Mouse (Mus musculus) layer of hippocampus, adult 9-11 months (tissue): Measurements from ENCODE around the gene Sh2d3c.

Experiments
- DNase-seq: peaks from one replicate; pipeline ENCODE4 v3.0.0; 2022

Sh2d3c gene

DNA sequence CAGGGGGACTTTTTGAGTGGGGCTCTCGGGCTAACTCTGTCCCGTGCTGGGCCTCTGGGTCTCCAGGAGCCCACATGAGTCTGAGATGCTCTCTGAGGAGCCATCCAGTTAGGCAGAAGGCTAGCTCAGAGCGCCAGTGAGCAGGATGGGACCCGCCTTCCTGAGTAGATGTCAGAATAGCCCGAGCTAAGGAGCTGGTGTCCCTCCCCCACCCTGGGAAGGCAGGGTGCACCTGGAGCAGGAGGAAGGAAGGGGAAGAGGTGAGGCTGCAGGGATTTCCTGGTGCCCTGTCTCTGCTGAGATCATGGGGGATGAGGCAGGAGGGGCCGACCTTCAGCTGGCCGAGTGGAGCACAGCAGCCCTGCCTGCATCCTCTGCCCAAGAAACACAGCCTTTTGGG lies 7.6 kb downstream of the Sh2d3c start:
- DNase-seq: no peak

DNA sequence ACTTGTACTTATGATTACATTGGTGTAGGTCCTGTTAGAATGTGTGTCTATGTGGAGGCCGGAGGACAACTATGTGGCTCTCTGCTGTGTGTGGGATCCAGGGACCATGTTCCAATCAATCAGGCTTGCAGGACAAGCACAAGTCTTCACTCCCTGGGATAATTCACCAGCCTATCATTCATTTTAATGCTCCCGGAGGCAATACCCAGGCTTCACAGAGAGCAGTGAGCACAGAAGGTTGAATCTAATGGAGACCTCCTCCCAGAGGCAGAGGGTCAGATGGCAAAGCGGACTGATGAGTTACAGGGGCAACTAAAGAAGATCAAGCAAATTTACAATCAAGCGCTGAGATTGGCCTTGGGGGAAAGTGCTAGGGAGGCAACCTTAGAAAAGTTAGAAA lies 8.7 kb downstream of the Sh2d3c start:
- no peak for DNase-seq

DNA sequence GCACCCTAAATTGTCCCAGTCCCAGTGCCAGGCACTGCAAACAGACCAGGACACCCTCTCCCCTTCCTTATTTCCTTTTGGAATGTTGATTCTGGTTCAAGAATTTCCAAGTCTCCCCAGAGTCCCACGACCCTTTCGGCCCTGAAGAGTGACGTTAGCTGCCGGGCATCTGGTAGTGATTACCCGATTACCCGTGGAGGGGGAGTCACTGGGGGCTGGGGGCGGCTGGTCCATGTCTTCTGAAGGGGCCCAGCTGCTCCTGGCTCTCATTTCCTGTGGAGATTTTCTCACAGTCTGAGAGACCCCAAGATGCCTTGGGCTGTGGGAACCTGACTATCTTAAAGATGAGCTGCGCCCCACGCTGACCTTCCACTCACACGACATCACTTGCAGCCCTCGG lies 10.0 kb downstream of the Sh2d3c start:
- DNase-seq: no peak

DNA sequence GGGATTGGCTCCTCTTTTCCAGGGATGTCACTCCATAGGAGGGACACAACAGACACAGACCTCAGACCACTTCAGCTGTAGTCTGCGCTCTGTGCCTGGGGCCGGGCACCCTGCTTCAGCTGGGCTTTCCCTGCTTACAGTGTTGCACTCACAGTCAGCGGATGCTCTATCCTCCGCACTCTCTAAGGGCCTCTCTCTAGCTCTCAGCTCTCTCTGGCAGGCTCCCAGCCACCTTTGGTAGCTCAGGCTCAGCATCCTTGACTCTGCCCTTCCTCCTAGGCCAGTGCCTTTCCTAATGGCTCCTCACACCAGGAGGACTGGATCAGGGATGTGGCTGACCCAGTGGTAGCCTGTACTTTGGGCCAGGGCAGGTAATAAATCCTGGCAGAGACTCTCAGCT lies 11.1 kb downstream of the Sh2d3c start:
- DNase-seq: no peak

DNA sequence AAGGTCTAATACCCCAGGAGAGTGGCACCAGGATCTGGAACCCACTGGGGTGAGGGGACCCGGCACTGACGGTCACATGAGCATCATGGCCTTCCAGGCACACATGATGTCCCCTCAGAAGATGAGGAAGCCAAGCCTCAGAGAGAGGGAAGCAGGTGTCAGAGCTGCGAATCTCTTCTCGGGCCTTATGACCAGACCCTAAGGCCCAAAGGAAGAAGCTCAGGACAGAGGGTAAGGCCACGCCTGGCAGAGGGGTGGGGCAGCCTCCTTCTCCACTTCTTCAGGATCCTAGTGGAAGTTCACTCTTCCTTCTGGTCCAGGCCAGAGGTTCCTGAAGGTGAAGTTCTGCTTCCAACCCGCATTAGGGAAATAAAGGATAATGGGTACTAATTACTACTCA lies 11.8 kb downstream of the Sh2d3c start:
- DNase-seq: no peak

DNA sequence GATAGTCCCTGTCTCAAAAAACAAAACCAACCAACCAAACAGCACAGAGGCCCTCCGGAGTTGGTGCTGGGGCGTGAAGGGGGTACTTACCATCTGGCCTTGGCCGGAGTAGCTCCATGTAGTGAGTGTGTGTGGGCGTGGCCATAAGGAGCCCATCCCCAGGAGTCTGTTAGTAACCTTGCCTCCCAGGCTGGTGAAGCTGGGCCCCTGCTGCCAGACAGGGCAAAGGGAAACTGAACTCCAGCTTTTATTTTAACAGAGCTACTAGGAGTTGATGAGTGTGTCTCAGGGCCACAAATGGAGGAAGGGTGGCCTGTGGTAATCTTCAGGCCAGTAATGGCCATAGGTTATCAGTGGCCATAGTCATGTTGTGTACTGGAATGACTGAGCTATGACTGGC lies 13.6 kb downstream of the Sh2d3c start:
- DNase-seq: no peak

DNA sequence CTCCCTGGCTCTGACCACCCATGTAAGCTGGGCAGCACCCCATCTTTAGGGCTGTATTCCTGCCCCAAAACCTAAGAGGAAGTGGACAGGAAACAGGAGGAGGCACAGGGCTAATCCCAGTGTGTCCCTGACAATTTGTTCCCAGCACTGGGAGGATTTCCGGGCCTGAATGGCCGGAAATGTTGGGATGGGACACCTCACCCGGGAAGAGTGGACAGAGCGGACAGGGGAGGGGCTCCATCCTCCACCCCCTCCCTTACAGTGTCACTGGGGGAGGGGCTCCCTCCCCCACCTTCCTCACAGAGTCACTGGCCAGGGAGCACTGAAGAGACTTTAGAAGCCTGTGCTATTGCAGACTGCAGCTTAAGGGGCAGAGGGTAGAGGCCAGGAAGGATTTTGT lies 14.1 kb downstream of the Sh2d3c start:
- DNase-seq: no peak

DNA sequence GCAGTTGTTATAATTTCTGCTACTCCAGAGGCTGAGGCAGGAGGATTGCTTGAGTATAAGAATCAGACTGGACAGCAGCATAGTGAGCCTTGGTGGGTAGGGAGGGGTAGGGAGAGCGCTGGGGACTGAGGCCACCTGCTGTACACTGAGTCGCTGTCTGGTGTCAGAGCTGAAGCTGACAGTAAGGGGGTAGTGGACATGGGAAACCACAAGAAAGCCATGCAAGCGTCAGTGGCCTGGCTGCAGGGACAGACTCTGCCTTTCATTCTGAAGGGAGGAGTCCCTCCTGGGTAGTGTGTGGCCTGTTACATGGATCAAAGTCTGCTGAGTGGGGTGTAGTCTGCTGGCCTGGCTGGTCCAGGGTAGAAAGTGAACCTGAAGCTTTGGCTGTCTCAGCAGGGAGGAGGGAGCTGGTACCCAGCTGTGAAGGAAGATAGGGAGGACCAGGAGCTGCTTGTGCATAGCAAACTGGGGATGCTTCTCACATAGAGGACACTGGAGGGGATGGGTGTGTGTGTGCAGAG lies 15.5 kb downstream of the Sh2d3c start:
- no peak for DNase-seq

DNA sequence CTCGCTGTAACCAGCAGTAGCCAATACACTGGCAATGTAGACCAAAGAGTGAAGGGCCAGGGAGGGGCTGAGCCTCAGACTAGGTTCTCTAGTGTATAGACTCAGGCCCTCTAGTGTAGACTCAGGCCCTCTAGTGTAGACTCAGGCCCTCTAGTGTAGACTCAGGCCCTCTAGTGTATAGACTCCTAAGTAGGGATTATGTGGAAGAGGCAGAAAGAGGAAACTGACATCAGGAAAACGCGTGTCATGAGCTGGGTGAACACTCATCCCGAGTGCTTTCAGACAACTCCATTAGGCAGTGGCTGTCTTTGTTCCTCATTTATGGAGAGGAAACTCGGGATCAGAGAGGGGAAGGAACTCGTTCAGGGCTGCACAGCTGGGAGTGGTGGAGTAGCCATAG lies 16.2 kb downstream of the Sh2d3c start:
- DNase-seq: no peak

DNA sequence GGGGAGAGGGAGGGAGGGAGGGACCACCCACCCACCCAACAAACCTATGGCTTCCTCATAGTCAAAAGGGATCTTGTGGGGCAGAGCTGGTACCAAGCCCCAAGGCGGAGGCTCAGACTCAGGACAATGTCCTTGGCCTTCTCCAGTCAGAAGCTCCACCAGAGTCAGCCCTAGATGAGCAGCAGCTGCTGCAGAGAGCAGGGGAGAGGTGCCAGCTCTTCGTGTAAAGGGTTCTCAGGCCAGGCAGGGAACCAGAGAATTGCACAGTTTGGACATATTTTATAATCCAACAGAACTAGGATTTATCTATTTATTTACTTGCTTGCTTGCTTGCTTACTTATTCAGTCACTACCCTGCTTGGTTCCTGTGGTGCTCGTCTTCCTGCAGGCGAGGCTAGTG lies 18.5 kb downstream of the Sh2d3c start:
- no peak for DNase-seq

DNA sequence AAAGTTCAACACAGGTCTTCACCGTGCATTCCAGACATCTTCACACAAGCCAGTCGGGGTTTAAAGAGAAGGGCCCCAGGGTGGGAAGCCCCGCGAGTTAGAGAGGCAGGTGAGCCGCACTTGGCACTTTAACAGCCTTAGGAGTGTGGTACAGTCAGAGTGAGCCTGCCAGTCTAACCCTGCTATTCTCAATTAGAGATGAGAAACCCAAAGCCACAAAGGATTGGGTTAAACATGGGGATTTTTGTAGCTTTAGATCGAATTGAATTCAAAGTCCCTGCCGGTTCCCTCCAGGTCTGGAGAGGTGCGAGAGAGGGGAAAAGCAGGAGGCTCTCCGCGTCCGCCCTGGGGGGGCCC lies 20.0 kb downstream of the Sh2d3c start, which contains the start of gene 6330409D20Rik:
Gene 6330409D20Rik (minus strand): TSS at position 101 of the 357 bp plus-strand sequence.
- no peak for DNase-seq

DNA sequence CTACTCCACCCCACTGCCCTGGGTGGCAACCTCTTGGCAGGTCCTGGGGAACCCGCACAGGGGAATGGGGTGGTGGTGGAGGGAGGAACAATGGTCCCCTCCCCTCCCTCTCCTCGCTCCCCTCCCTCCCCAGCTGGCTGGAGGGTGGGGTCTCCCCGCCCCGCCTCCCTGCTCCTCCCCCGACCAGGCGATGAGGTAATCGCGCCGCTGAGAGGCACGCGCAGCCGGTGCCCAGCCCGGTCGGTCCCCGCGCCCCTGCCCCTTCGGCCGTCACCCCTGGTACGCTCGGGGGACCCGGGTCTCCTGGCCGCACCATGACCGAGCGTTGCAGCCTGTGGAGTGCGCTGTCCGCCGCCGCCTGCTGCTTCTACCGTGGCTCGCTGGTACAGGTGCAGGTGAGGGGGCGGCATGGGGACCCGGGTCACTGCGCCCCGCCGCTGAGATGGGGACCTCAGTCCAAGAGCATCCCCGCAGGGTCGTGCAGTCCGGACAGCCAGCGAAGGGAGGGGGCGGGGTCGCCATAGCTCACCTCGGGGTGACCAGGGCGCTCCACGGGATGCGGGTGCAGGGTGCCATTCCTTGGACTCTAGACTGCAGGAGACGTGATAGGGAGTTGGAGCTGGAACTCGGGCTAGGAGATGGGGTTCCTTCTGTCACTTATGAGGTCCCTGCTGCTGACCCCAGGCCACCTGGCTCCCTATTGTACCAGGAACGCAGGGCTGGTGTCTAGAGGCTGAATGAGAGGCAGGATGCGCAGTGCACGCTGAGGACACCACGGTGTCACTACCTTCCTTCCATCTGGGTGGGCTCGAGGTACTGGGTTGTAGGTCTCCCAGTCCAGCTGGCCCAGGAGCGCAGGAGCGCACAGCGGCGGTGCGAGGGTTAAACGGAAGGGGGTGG lies 20.7 kb downstream of the Sh2d3c start:
- peak; percentile 42 for DNase-seq

DNA sequence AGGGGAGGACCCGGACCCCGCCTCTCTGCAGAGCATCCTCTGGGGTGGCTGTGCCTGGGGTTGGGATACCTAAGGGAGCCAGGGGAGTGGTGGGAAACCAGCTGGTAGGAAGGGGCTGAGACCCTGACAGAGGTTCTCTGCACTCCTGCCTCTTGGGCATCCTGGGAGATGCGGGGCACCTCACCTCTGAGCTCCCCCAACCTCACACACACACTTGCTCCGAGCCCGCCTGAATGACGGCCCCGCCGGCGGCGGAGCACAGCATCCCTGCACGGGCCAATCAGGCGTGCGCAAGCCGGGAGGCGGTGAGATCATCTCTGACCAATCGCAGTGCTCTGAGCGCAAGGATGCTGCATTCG lies 21.3 kb downstream of the Sh2d3c start:
- peak; percentile 80 for DNase-seq

DNA sequence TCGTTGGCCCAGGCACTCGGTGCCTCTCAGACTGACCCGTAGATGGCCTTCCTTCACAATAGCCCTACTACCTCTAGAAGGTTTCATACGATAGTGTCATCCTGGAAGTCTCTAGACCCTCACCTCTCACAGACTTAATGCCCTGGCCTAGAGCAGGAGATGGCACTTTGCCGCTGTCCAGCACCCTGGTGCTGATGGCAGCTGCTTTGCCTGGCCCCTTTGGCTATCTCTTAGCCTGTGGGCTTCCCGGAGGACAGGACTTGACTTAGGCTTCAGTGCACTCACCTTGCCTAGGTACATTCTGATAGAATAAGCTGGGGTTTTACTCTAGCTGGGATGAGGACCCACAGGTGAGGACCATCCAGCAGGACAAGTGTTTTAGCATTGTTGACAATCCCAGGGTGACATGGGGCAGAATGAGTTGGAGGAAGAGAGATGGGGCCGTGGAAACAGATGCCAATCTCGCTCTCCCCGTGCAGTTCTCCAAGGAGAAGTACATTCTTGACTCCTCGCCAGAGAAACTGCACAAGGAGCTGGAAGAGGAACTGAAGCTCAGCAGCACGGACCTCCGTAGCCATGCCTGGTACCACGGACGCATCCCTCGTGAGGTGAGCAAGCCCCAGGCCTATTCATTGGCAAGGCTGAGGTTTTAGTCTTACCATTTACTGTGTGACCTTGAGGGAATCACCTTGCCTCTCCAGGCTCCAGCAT lies 23.6 kb downstream of the Sh2d3c start:
- DNase-seq: no peak

DNA sequence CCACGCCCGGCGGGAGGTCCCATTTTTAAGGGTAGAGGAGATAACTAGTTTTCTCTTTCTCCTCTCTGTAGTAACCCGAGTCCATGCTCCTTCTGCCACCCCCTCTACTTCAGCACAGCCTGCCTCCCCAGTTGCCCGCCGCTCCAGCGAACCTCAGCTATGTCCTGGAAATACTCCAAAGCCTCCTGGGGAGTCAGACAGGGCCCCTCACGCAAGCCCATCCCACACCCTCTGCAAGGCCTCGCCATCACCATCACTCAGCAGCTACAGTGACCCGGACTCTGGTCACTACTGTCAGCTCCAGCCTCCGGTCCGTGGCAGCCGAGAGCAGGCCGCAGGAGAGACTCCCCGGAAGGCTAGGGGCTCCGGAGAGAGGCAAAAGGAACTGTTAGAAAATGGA lies 28.2 kb downstream of the Sh2d3c start:
- DNase-seq: no peak

DNA sequence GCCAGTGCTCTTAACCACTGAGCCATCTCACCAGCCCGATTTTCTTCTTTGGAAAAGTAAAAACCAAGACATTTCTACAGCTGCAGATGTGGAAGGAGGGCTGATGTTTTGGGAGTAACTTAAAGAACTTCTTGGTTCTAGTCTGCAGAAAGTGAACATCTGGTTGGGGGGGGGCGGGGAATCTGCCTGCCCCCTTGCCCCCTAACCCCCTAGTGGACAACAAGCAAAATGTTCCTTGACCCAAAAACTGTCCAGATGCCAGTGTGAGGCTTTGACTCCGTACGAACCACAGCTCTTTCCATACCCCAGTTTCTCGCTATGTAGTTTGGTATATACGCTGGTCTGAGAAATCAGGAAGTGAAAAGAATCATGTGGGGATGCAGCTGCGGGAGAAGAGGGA lies 29.3 kb downstream of the Sh2d3c start:
- no peak for DNase-seq

DNA sequence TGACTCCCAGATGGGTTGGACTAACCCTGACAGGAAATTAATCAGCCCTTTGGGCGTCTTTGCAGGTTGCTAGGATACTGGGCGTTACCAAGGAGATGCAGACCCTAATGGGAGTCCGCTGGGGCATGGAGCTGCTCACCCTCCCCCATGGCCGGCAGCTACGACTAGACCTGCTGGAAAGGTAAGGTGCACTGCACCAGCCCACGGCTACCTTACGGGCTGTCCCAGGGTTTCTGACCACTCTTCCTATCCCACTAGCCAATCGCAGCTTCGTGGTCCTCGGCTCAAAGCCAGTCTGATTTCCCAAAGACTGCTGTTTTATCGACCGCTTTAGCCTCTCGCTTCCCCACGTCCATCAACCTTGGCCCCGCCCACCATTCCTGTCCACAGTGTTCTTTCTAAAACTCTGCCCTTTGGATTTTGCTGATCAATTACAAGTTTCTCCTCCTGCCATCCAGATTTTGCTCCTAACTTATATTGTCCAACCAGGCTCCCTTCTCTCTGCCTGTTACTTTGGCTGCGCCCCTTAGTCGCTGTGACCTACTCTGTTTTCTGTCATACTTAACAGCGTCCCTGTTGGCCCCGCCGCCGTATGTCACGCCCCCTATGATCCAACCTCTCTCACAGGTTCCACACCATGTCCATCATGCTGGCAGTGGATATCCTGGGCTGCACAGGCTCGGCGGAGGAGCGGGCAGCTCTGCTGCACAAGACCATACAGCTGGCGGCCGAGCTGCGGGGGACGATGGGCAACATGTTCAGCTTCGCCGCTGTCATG lies 30.2 kb downstream of the Sh2d3c start:
- no peak for DNase-seq

DNA sequence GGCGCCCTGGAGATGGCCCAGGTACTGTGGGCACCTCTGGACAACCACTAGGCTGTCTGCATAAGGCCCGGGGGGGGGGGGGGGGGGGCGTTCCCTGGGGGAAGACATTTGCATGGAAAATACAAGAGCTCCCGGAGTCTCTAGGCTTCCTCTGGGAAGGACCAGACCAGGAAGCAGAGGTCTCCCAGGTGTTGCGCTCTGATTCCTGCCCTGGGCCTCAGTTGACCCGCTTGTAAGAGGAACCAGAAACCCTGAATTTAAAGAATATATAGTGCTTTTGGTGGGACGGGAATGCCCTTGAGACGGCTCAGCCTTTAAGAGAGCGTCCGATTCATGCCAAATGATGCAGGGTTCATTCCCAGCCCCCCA lies 30.8 kb downstream of the Sh2d3c start:
- DNase-seq: no peak

DNA sequence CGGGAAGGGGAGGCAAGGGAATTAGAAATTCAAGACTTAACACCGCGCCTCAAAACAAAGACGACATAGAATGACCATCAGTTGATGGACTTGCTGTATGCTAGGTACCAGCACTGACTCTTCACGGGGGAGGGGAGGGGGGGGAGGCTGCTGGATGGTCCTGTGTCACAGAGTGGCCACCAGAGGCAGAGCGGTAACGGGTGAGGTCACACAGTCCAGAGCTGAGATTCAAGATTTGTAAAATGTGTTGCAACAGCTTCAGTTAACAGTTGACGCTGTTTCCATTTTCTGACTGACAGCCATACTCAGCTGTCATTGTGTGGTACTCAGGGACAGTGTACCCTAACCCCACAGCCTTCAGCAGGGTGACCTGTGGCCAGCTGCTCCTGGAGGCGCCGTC lies 31.3 kb downstream of the Sh2d3c start:
- no peak for DNase-seq

DNA sequence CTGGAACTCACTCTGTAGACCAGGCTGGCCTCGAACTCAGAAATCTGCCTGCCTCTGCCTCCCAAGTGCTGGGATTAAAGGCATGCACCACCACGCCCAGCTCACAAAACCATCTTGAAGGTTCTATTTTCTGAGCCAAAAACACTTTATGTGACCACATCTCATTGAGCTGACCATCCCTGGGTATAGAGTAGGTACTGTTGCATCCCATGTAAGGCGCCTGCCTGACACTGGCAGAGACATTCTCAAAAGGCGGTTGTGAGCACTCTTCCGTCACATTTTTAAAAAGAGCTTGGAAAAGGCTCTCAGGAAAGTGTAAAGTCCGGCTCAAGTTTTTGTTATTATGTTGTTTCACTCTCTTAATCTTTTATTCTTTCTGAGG lies 35.8 kb downstream of the Sh2d3c start:
- no peak for DNase-seq

DNA sequence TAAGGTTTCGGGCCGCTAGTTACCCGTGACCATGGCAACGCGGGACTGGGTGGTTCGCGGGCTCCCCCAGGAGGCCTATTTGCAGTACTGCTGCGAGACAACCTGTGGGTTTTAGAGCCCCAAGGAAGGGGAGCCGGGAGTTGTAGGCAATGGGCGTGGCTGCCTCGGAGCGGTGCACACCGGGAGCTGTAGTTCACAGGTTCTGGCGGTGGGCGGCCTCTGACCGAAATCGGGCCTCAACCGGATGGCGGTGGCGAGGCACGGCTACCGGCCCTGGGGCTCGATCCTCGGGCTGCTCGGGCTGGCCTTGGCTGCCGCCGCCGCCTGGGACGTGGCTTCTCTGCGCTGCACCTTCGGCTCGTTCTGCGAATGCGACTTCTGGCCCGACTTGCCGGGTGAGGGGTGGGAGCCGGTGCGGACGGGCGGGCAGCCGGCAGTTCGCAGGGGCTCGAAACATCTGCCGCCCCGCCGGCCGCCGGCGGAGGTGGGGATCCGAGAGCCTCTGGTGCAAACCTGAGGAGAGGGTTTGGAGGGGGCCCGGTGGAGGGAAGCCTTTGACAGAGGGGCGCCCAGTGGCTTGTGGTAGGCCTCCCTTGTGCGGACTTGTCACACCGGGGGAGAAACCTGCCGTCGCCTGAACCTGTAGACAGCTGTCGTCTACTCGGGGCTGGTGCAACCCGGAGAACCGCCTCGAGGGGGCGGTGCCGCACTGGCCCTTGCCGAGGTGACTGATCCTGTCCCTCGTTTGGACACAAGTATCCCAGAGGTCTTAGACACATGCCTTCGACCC lies 36.4 kb downstream of the Sh2d3c start, which contains the start of gene Tor2a:
Gene Tor2a (plus strand): TSS at position 179 of the 790 bp plus-strand sequence.
- peak; percentile 97 for DNase-seq

DNA sequence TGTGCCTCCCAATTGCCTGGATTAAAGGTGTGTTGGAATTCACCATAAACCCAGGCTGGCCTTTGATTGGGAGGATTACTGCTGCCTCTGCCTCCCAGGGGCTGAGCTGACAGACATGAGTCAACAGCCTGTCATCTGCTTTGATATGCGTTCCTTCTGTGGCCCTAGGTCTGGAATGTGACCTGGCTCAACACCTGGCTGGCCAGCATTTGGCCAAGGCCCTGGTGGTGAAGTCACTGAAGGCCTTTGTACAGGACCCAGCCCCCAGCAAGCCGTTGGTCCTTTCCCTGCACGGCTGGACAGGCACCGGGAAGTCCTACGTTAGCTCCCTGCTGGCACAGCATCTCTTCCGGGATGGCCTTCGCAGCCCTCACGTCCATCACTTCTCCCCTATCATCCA lies 37.6 kb downstream of the Sh2d3c start:
- no peak for DNase-seq

DNA sequence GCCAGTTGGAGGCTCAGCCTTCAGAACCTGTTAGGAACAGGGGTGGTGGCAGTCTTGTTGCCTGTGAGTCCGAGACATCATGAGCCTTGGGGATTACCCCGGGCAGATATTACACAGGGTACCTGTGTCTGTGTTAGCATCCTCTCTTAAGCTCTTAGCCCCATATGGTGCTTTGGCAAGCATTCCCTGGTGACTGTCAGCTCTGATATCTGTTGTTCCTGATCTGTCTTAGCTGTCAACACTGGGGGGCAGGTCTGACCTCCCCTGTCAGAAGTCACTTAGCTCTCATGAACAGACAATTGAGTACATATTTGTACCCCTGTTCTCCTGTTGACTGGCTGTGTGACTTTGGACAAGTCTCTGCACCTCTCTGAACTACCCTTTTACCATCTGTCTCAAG lies 38.1 kb downstream of the Sh2d3c start:
- no peak for DNase-seq
